In genomic region chr10:85420851-85421628, GRCm38 (mm10) we compare ENCODE assay signal across 9 mouse cellular contexts. TPM values are rescaled to one million over a fixed set of nuclear protein-coding genes. Genes with fewer than 3 reads are reported as not detected.
DNase-seq lines count a peak whose midpoint lies in the region; ATAC-seq and TF ChIP-seq lines count a peak whose summit lies in the region.
"Had no signal": no experiment of that assay in that cellular context is flagged by ENCODE, and none has a peak within 500 bp of the region (broad histone marks: within the 10 kb centered on the region; RNA-seq: fewer than 3 reads in every experiment).

No protein-coding gene starts in this region.

- no peak overlapping the region for H3K27ac ChIP-seq in forebrain, embryonic 14.5 days (ENCODE audit: low read depth, low read length)
- H3K27ac ChIP-seq in limb, embryonic 14.5 days (replicated peaks; ENCODE audit: low read depth, low read length): no peak overlapping the region
- H3K27ac ChIP-seq: heart, embryonic 15.5 days had no signal

- no peak for ATAC-seq in forebrain, embryonic 14.5 days
- peak; percentile 53; the same call in 1 of the 2 replicates for ATAC-seq in limb, embryonic 14.5 days (ENCODE audit: low FRiP score, low read depth)

- H3K4me2 ChIP-seq in forebrain, embryonic 14.5 days (ENCODE audit: low read length): no peak overlapping the region
- no peak overlapping the region for H3K4me2 ChIP-seq in limb, embryonic 14.5 days (replicated peaks; ENCODE audit: low read depth, low read length, severe bottlenecking)
- H3K4me2 ChIP-seq: heart, embryonic 15.5 days had no signal

- 61% methylated on average over 15 of the region's 15 CpGs for WGBS in forebrain, embryonic 14.5 days
- 58% methylated on average over 15 of the region's 15 CpGs for WGBS in limb, embryonic 14.5 days

- intact Hi-C loops in left cerebral cortex, postnatal 10 days (cut with DNase I): no loop called here

- H3K27me3 ChIP-seq in forebrain, embryonic 14.5 days (replicated peaks; ENCODE audit: control insufficient read depth, insufficient read depth, low read length): no peaks in the 10 kb centered on the region
- no peaks in the 10 kb centered on the region for H3K27me3 ChIP-seq in limb, embryonic 14.5 days (ENCODE audit: control insufficient read depth, insufficient read depth, low read length)
- H3K27me3 ChIP-seq: heart, embryonic 15.5 days had no signal

- H3K36me3 ChIP-seq in forebrain, embryonic 14.5 days (ENCODE audit: control insufficient read depth, insufficient read depth, low read length): no peaks in the 10 kb centered on the region
- H3K36me3 ChIP-seq in limb, embryonic 14.5 days (ENCODE audit: control insufficient read depth, insufficient read depth, low read length): no peaks in the 10 kb centered on the region
- H3K36me3 ChIP-seq: G1E; heart, embryonic 15.5 days had no signal

- DNase-seq in left cerebral cortex, postnatal 10 days (ENCODE audit: extremely low spot score in 1 of 2, low spot score in 2 of 2): peak; percentile 3 to 28
- no peak for DNase-seq in left cerebral cortex, adult 11 months (ENCODE audit: low spot score)
- peak; percentile 35 for DNase-seq in forebrain, embryonic 14.5 days (ENCODE audit: low spot score)
- no peak for DNase-seq in limb, embryonic 14.5 days (ENCODE audit: low spot score)
- peak; percentile 61 for DNase-seq in retina, embryonic 14.5 days (ENCODE audit: low spot score)
- DNase-seq in frontal cortex, postnatal 25 days (ENCODE audit: low spot score in 2 of 2): no peak
- no peak for DNase-seq in B cell, adult 2 months

- no peak overlapping the region for H3K4me3 ChIP-seq in forebrain, embryonic 14.5 days (ENCODE audit: low read depth, low read length)
- no peak overlapping the region for H3K4me3 ChIP-seq in limb, embryonic 14.5 days (replicated peaks; ENCODE audit: low read length)
- H3K4me3 ChIP-seq: heart, embryonic 15.5 days had no signal

- no peak for TF ChIP-seq POLR2A in limb, embryonic 14.5 days (IDR thresholded peaks at IDR 0.05; ENCODE audit: borderline replicate concordance, extremely low read depth, insufficient read depth, insufficient read length)

- H3K9me3 ChIP-seq in forebrain, embryonic 14.5 days (replicated peaks; ENCODE audit: control insufficient read depth, low read length): no peaks in the 10 kb centered on the region
- no peaks in the 10 kb centered on the region for H3K9me3 ChIP-seq in limb, embryonic 14.5 days (ENCODE audit: control insufficient read depth, low read length)
- H3K9me3 ChIP-seq: heart, embryonic 15.5 days had no signal

- H3K9ac ChIP-seq in forebrain, embryonic 14.5 days (ENCODE audit: low read length): no peak overlapping the region
- H3K9ac ChIP-seq in limb, embryonic 14.5 days (ENCODE audit: low read depth, low read length, severe bottlenecking): no peak overlapping the region
- H3K9ac ChIP-seq: heart, embryonic 15.5 days had no signal

- H3K4me1 ChIP-seq in forebrain, embryonic 14.5 days (ENCODE audit: control insufficient read depth, insufficient read depth, low read length): no peaks in the 10 kb centered on the region
- H3K4me1 ChIP-seq in limb, embryonic 14.5 days (ENCODE audit: control insufficient read depth, insufficient read depth, low read length): no peaks in the 10 kb centered on the region
- H3K4me1 ChIP-seq: heart, embryonic 15.5 days had no signal

RNA-seq across cellular contexts. Expression of gene Btbd11, which starts 34.4 kb away (rescaled TPM):
- 10 to 100 TPM; 26.7 to 31.2 TPM for total RNA-seq in left cerebral cortex, postnatal 10 days (2021)
- polyA plus RNA-seq in forebrain, embryonic 14.5 days (2014; fragmentation: Nextera tagmentation; extraction: Ambion mirVana): 7.1 and 7.7 TPM in 2 replicates
- 10.2 and 13.8 TPM in 2 replicates for polyA plus RNA-seq in limb, embryonic 14.5 days (2012; rRNA removed)
- 11.6 and 12.7 TPM in 2 replicates for polyA plus RNA-seq in limb, embryonic 14.5 days (2014; fragmentation: Nextera tagmentation; extraction: Ambion mirVana)
- polyA plus RNA-seq: G1E had no signal

Comparison
In these comparisons a context has a peak if more than half of its experiments do, and no peak if none do; other contexts are left out.
1. DNase-seq: peak in left cerebral cortex, postnatal 10 days (2 of 2), forebrain, embryonic 14.5 days (single experiment) and retina, embryonic 14.5 days (single experiment); none in left cerebral cortex, adult 11 months (single experiment), limb, embryonic 14.5 days (single experiment), frontal cortex, postnatal 25 days (0 of 2) and B cell, adult 2 months (0 of 2).